Mouse (Mus musculus): Measurements from ENCODE around the gene Lzts3.
A peak's percentile ranks its signal among the peaks of the same experiment; 100 is the strongest.
"Not testable (repeated sequence)": the region's sequence is repeated elsewhere in the genome, so short reads cannot be mapped to it uniquely, and the experiment has no call there.

The Lzts3 gene

GRCm38 (mm10) chr2:130642684-130643369 lies at the start of gene Lzts3:
TSS of gene Lzts3 (minus strand) at chr2:130642803.
- DNase-seq (ENCODE audit: low read depth, low spot score) = peak; percentile 86

GRCm38 (mm10) chr2:130689011-130689410 lies 46.4 kb upstream of the Lzts3 start:
- peak; percentile 58 for DNase-seq (ENCODE audit: low read depth, low spot score)

GRCm38 (mm10) chr2:130685426-130685825 lies 42.8 kb upstream of the Lzts3 start:
- DNase-seq (ENCODE audit: low read depth, low spot score) = no peak

GRCm38 (mm10) chr2:130681531-130681930 lies 38.9 kb upstream of the Lzts3 start:
- peak; percentile 82 for DNase-seq (ENCODE audit: low read depth, low spot score)

GRCm38 (mm10) chr2:130679899-130680298 lies 37.3 kb upstream of the Lzts3 start:
- no peak for DNase-seq (ENCODE audit: low read depth, low spot score)

- no peak for DNase-seq (ENCODE audit: low read depth, low spot score)
Observed at GRCm38 (mm10) chr2:130679154-130679553, 36.6 kb upstream of the Lzts3 start.

- DNase-seq (ENCODE audit: low read depth, low spot score) = no peak
Observed at GRCm38 (mm10) chr2:130677211-130677610, 34.6 kb upstream of the Lzts3 start.

GRCm38 (mm10) chr2:130667559-130667958 lies 25.0 kb upstream of the Lzts3 start, which contains the start of gene Itpa:
TSS of gene Itpa (plus strand) at chr2:130667610.
- DNase-seq (ENCODE audit: low read depth, low spot score) = peak; percentile 95

GRCm38 (mm10) chr2:130664102-130664701 lies 21.6 kb upstream of the Lzts3 start, which contains the start of gene Ddrgk1:
TSS of gene Ddrgk1 (minus strand) at chr2:130664659.
- DNase-seq (ENCODE audit: low read depth, low spot score) = peak; percentile 98

GRCm38 (mm10) chr2:130663342-130663741 lies 20.7 kb upstream of the Lzts3 start:
- no peak for DNase-seq (ENCODE audit: low read depth, low spot score)

- no peak for DNase-seq (ENCODE audit: low read depth, low spot score)
Observed at GRCm38 (mm10) chr2:130658530-130658929, 15.9 kb upstream of the Lzts3 start.

- no peak for DNase-seq (ENCODE audit: low read depth, low spot score)
Observed at GRCm38 (mm10) chr2:130657541-130657940, 14.9 kb upstream of the Lzts3 start.

GRCm38 (mm10) chr2:130656536-130656935 lies 13.9 kb upstream of the Lzts3 start:
- DNase-seq (ENCODE audit: low read depth, low spot score) = no peak

- DNase-seq (ENCODE audit: low read depth, low spot score) = no peak
Observed at GRCm38 (mm10) chr2:130655660-130656339, 13.2 kb upstream of the Lzts3 start.

- no peak for DNase-seq (ENCODE audit: low read depth, low spot score)
Observed at GRCm38 (mm10) chr2:130653760-130654159, 11.2 kb upstream of the Lzts3 start.

- no peak for DNase-seq (ENCODE audit: low read depth, low spot score)
Observed at GRCm38 (mm10) chr2:130653303-130653702, 10.7 kb upstream of the Lzts3 start.

GRCm38 (mm10) chr2:130649028-130649427 lies 6.4 kb upstream of the Lzts3 start:
- not testable (repeated sequence) for DNase-seq (ENCODE audit: low read depth, low spot score)

GRCm38 (mm10) chr2:130645198-130645597 lies 2.6 kb upstream of the Lzts3 start:
- no peak for DNase-seq (ENCODE audit: low read depth, low spot score)

- peak; percentile 26 for DNase-seq (ENCODE audit: low read depth, low spot score)
Observed at GRCm38 (mm10) chr2:130642197-130642660, 374 bp downstream of the Lzts3 start.

GRCm38 (mm10) chr2:130641351-130642025 lies 1.1 kb downstream of the Lzts3 start:
- peak; percentile 24 for DNase-seq (ENCODE audit: low read depth, low spot score)

GRCm38 (mm10) chr2:130639276-130639675 lies 3.3 kb downstream of the Lzts3 start:
- no peak for DNase-seq (ENCODE audit: low read depth, low spot score)

- DNase-seq (ENCODE audit: low read depth, low spot score) = no peak
Observed at GRCm38 (mm10) chr2:130638101-130638611, 4.4 kb downstream of the Lzts3 start.
